Mouse (Mus musculus): ENCODE results near the gene Tjap1. TPM values are rescaled to one million over a fixed set of nuclear protein-coding genes. Genes with fewer than 3 reads are reported as not detected.

The Tjap1 gene
- polyA plus RNA-seq, 1 experiment: 50.9 TPM

- H3K4me3 ChIP-seq: no peak overlapping the region
- H3K79me2 ChIP-seq (ENCODE audit: control insufficient read depth, insufficient read depth): peaks cover under 1% of the 10 kb centered on the region
- H3K4me2 ChIP-seq (ENCODE audit: low read depth): no peak overlapping the region
- H3K36me3 ChIP-seq (ENCODE audit: control insufficient read depth, insufficient read depth): no peaks in the 10 kb centered on the region
- H3K27me3 ChIP-seq (ENCODE audit: control insufficient read depth, insufficient read depth, insufficient read length): peaks cover 3% of the 10 kb centered on the region
- TF ChIP-seq POLR2A (IDR thresholded peaks at IDR 0.05; ENCODE audit: insufficient read length, low read depth): no peak
- TF ChIP-seq REST (IDR thresholded peaks at IDR 0.05; ENCODE audit: insufficient read depth, insufficient read length): no peak
- TF ChIP-seq SRF (IDR thresholded peaks at IDR 0.05; ENCODE audit: control insufficient read depth, insufficient read length, low read depth): no peak
- no peak for TF ChIP-seq E2F4 (IDR thresholded peaks at IDR 0.05; ENCODE audit: insufficient read depth)
- no peak for TF ChIP-seq MAX (IDR thresholded peaks at IDR 0.05; ENCODE audit: low read depth)
- no peak for TF ChIP-seq USF1 (IDR thresholded peaks at IDR 0.05; ENCODE audit: low read depth)
- TF ChIP-seq MYOG (IDR thresholded peaks at IDR 0.05; ENCODE audit: control insufficient read depth in 1 of 3, insufficient read depth in 1 of 3, insufficient read length in 2 of 3, low read depth in 2 of 3): no peak
- TF ChIP-seq CEBPB (IDR thresholded peaks at IDR 0.05; ENCODE audit: insufficient read depth, poor library complexity, severe bottlenecking): no peak
- no peak overlapping the region for H3ac ChIP-seq (ENCODE audit: control insufficient read depth, insufficient read length)
Observed at GRCm38 (mm10) chr17:46287678-46288095, 4.9 kb upstream of the Tjap1 start.

GRCm38 (mm10) chr17:46285407-46285806, 2.6 kb upstream of the Tjap1 start:
- TF ChIP-seq SRF (IDR thresholded peaks at IDR 0.05; ENCODE audit: control insufficient read depth, insufficient read length, low read depth): no peak
- TF ChIP-seq MYOD1 (IDR thresholded peaks at IDR 0.05; ENCODE audit: control insufficient read depth in 1 of 3, insufficient read length in 2 of 3, low read depth in 2 of 3): no peak
- no peak for TF ChIP-seq TCF3 (IDR thresholded peaks at IDR 0.05; ENCODE audit: insufficient read length, low read depth)
- TF ChIP-seq CEBPB (IDR thresholded peaks at IDR 0.05; ENCODE audit: insufficient read depth, poor library complexity, severe bottlenecking): no peak
- no peak for TF ChIP-seq E2F4 (IDR thresholded peaks at IDR 0.05; ENCODE audit: insufficient read depth)
- TF ChIP-seq USF1 (IDR thresholded peaks at IDR 0.05; ENCODE audit: low read depth): no peak
- no peak for TF ChIP-seq MAX (IDR thresholded peaks at IDR 0.05; ENCODE audit: low read depth)
- TF ChIP-seq REST (IDR thresholded peaks at IDR 0.05; ENCODE audit: insufficient read depth, insufficient read length): no peak
- TF ChIP-seq MYOG (IDR thresholded peaks at IDR 0.05; ENCODE audit: control insufficient read depth in 1 of 3, insufficient read depth in 1 of 3, insufficient read length in 2 of 3, low read depth in 2 of 3): no peak
- H3K4me3 ChIP-seq: no peak overlapping the region
- peaks cover 24% of the 10 kb centered on the region for H3K79me2 ChIP-seq (ENCODE audit: control insufficient read depth, insufficient read depth)
- H3ac ChIP-seq (ENCODE audit: control insufficient read depth, insufficient read length): no peak overlapping the region
- no peaks in the 10 kb centered on the region for H3K27me3 ChIP-seq (ENCODE audit: control insufficient read depth, insufficient read depth, insufficient read length)
- no peak overlapping the region for H3K4me2 ChIP-seq (ENCODE audit: low read depth)
- no peaks in the 10 kb centered on the region for H3K36me3 ChIP-seq (ENCODE audit: control insufficient read depth, insufficient read depth)

- Histone ChIP-seq H3K36me3 (ENCODE audit: control insufficient read depth, insufficient read depth) (no peaks in the 10 kb centered on the region), H3ac (ENCODE audit: control insufficient read depth, insufficient read length) (no peak overlapping the region), H3K4me3 (no peak overlapping the region), H3K79me2 (ENCODE audit: control insufficient read depth, insufficient read depth) (peaks cover 31% of the 10 kb centered on the region), H3K4me2 (ENCODE audit: low read depth) (peak overlapping the region; percentile 30), H3K27me3 (ENCODE audit: control insufficient read depth, insufficient read depth, insufficient read length) (no peaks in the 10 kb centered on the region)
- peak; percentile 6 for TF ChIP-seq TCF12 (IDR thresholded peaks at IDR 0.05; ENCODE audit: insufficient read depth, poor library complexity, severe bottlenecking)
- TF ChIP-seq E2F4 (IDR thresholded peaks at IDR 0.05; ENCODE audit: insufficient read depth): no peak
- TF ChIP-seq MAX (IDR thresholded peaks at IDR 0.05; ENCODE audit: low read depth): no peak
- peak; percentile 72 to 94 (median 85) for TF ChIP-seq MYOD1 (IDR thresholded peaks at IDR 0.05; ENCODE audit: control insufficient read depth in 1 of 3, insufficient read length in 2 of 3, low read depth in 2 of 3)
- peak in 2 of 3 experiments; percentile 60 to 75 for TF ChIP-seq MYOG (IDR thresholded peaks at IDR 0.05; ENCODE audit: control insufficient read depth in 1 of 3, insufficient read depth in 1 of 3, insufficient read length in 2 of 3, low read depth in 2 of 3)
Observed at GRCm38 (mm10) chr17:46284653-46285052, 1.8 kb upstream of the Tjap1 start.

GRCm38 (mm10) chr17:46283911-46284310, 1.1 kb upstream of the Tjap1 start:
- Histone ChIP-seq H3K4me3 (no peak overlapping the region), H3ac (ENCODE audit: control insufficient read depth, insufficient read length) (no peak overlapping the region), H3K27me3 (ENCODE audit: control insufficient read depth, insufficient read depth, insufficient read length) (no peaks in the 10 kb centered on the region), H3K4me2 (ENCODE audit: low read depth) (no peak overlapping the region), H3K36me3 (ENCODE audit: control insufficient read depth, insufficient read depth) (peaks cover 2% of the 10 kb centered on the region), H3K79me2 (ENCODE audit: control insufficient read depth, insufficient read depth) (peaks cover 36% of the 10 kb centered on the region)
- TF ChIP-seq CEBPB (IDR thresholded peaks at IDR 0.05; ENCODE audit: insufficient read depth, poor library complexity, severe bottlenecking): no peak
- TF ChIP-seq POLR2A (IDR thresholded peaks at IDR 0.05; ENCODE audit: insufficient read length, low read depth): no peak
- peak; percentile 52 for TF ChIP-seq TCF12 (IDR thresholded peaks at IDR 0.05; ENCODE audit: insufficient read depth, poor library complexity, severe bottlenecking)
- TF ChIP-seq MYOD1 (IDR thresholded peaks at IDR 0.05; ENCODE audit: control insufficient read depth in 1 of 3, insufficient read length in 2 of 3, low read depth in 2 of 3): peak; percentile 35 to 89 (median 87)
- peak; percentile 52 for TF ChIP-seq TCF3 (IDR thresholded peaks at IDR 0.05; ENCODE audit: insufficient read length, low read depth)
- peak; percentile 8 to 93 (median 42) for TF ChIP-seq MYOG (IDR thresholded peaks at IDR 0.05; ENCODE audit: control insufficient read depth in 1 of 3, insufficient read depth in 1 of 3, insufficient read length in 2 of 3, low read depth in 2 of 3)

GRCm38 (mm10) chr17:46283140-46283539, 314 bp upstream of the Tjap1 start:
- TF ChIP-seq SRF (IDR thresholded peaks at IDR 0.05; ENCODE audit: control insufficient read depth, insufficient read length, low read depth): no peak
- TF ChIP-seq E2F4 (IDR thresholded peaks at IDR 0.05; ENCODE audit: insufficient read depth): no peak
- TF ChIP-seq POLR2AphosphoS2 (IDR thresholded peaks at IDR 0.05; ENCODE audit: insufficient read length, low read depth): no peak
- TF ChIP-seq TCF3 (IDR thresholded peaks at IDR 0.05; ENCODE audit: insufficient read length, low read depth): no peak
- TF ChIP-seq MAX (IDR thresholded peaks at IDR 0.05; ENCODE audit: low read depth): no peak
- TF ChIP-seq USF1 (IDR thresholded peaks at IDR 0.05; ENCODE audit: low read depth): no peak
- no peak for TF ChIP-seq MYOD1 (IDR thresholded peaks at IDR 0.05; ENCODE audit: control insufficient read depth in 1 of 3, insufficient read length in 2 of 3, low read depth in 2 of 3)
- no peak for TF ChIP-seq REST (IDR thresholded peaks at IDR 0.05; ENCODE audit: insufficient read depth, insufficient read length)
- TF ChIP-seq POLR2A (IDR thresholded peaks at IDR 0.05; ENCODE audit: insufficient read length, low read depth): no peak
- no peak for TF ChIP-seq MYOG (IDR thresholded peaks at IDR 0.05; ENCODE audit: control insufficient read depth in 1 of 3, insufficient read depth in 1 of 3, insufficient read length in 2 of 3, low read depth in 2 of 3)
- Histone ChIP-seq H3K36me3 (ENCODE audit: control insufficient read depth, insufficient read depth) (peaks cover 7% of the 10 kb centered on the region), H3K27me3 (ENCODE audit: control insufficient read depth, insufficient read depth, insufficient read length) (no peaks in the 10 kb centered on the region), H3K79me2 (ENCODE audit: control insufficient read depth, insufficient read depth) (peaks cover 38% of the 10 kb centered on the region), H3K4me2 (ENCODE audit: low read depth) (peak overlapping the region; percentile 77), H3K4me3 (peak overlapping the region; percentile 88), H3ac (ENCODE audit: control insufficient read depth, insufficient read length) (no peak overlapping the region)

Measured in myocyte (in vitro differentiated cells).